Mouse (Mus musculus): ENCODE measurements around the gene Ttc33.

DNA sequence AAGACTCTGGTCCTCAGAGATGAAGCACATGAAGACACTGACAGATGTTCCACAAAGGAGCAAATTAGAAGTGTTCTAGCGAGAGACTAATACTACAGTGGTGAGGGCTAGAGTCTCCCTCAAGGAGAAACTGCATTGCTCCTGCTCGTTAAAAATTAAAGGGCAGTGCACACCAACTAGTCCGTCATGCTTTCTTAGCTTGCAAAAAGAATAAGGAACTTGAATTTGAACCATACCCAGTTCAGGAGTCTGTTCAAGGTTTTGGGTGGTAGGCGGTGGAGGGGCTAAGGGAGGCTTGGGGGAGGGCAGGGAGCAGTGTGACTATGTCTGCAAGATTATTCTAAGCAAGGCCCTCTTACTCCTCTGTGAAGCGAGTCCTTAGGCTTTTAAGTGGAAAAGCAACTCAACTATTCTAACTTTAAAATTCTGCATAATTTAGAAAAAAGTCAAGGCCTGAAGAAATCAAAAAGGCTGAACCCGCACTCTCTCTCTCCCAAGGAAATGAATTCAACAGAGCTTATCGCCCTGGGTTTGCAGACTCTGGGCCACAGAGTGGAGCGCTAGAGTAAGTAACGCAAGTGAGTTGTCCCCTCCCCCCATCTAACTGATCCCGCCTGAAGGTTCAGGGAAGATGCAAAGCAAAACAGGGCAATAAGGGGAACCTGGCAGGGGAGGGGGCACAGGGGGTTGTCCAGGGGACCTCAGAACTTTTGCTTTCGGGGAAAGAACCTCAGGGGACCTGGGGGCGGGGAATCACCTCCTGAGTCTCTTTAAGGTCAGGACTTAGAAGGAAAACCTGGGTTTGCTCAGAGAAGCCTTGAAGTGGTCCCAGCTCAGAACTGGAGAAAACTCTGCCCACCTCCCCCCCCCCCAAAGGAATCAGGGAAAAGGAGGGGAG is 56.2 kb downstream of the Ttc33 start:
- TF ChIP-seq CTCF (IDR thresholded peaks at IDR 0.05; ENCODE audit: borderline replicate concordance, insufficient read depth, low read depth, low read length): no peak
- no peak for TF ChIP-seq POLR2A (IDR thresholded peaks at IDR 0.05; ENCODE audit: borderline replicate concordance, insufficient read depth, low read length)
